Mouse (Mus musculus) heart, embryonic 10.5 days (tissue): ENCODE results near the gene Dbndd1. TPM values are rescaled to one million over a fixed set of nuclear protein-coding genes. Genes with fewer than 3 reads are reported as not detected.

Experiments
- DNase-seq: peaks from one replicate; pipeline ENCODE4 v3.0.0-alpha.2; 2017; ENCODE audit warnings: low spot score
- H3K27ac ChIP-seq: fragments of 300-500 bp; sonication (generic); 2 replicates; pipeline ENCODE4 v1.5.1; 2016; ENCODE audit warnings: mild to moderate bottlenecking
- H3K27me3 ChIP-seq: fragments of 300-500 bp; sonication (generic); 2 replicates; pipeline ENCODE4 v1.6.1; 2016; ENCODE audit warnings: mild to moderate bottlenecking; ENCODE audit not compliant: poor library complexity, insufficient read depth, severe bottlenecking
- H3K36me3 ChIP-seq: fragments of 300-500 bp; sonication (generic); 2 replicates; pipeline ENCODE4 v1.6.1; 2016; ENCODE audit warnings: mild to moderate bottlenecking, moderate library complexity
- H3K4me1 ChIP-seq: fragments of 300-500 bp; sonication (generic); 2 replicates; pipeline ENCODE4 v1.6.1; 2016; ENCODE audit warnings: mild to moderate bottlenecking
- H3K4me3 ChIP-seq: fragments of 300-500 bp; sonication (generic); 2 replicates; pipeline ENCODE4 v1.5.1; 2016; ENCODE audit warnings: mild to moderate bottlenecking, moderate library complexity
- H3K9me3 ChIP-seq: fragments of 300-500 bp; sonication (generic); 2 replicates; pipeline ENCODE4 v1.6.1; 2016; ENCODE audit warnings: mild to moderate bottlenecking, moderate library complexity
- WGBS: fragments of 180-500 bp; shearing (Covaris S2); methylation state at CpG from one replicate; pipeline ENCODE4 v1.1.7; 2016; 5-methylcytosine and 5-hydroxymethylcytosine counted together
- polyA plus RNA-seq: library from polyadenylated mRNA; unstranded; fragments of >200 nt; fragmentation: Nextera tagmentation; extraction: Ambion mirVana; gene quantifications from 2 replicates; pipeline ENCODE4 v1.2.1, GENCODE M21; 2016

Gene Dbndd1
- polyA plus RNA-seq, 1 experiment from 2014 or later, result 4.6 TPM

- Histone ChIP-seq H3K4me1 (peaks cover 25% of the 10 kb centered on the region), H3K27ac (no peak overlapping the region), H3K4me3 (no peak overlapping the region), H3K36me3 (peaks cover 42% of the 10 kb centered on the region), H3K9me3 (no peaks in the 10 kb centered on the region), H3K27me3 (peaks cover 33% of the 10 kb centered on the region)
- WGBS, result 69% methylated on average over 5 of the region's 5 CpGs
- no peak for DNase-seq
These were observed 4.4 kb downstream of the Dbndd1 start for GRCm38 (mm10) chr8:123510819-123511218.

- Histone ChIP-seq H3K9me3 (0 out of 2 replicates have a peak, but pooled peaks cover 4% of the 10 kb centered on the region), H3K4me1 (no peaks in the 10 kb centered on the region), H3K27ac (no peak overlapping the region), H3K4me3 (no peak overlapping the region), H3K36me3 (peaks cover 74% of the 10 kb centered on the region), H3K27me3 (no peaks in the 10 kb centered on the region)
- 87% methylated on average over 5 of the region's 5 CpGs for WGBS
- DNase-seq, result no peak
These were observed 8.1 kb downstream of the Dbndd1 start for GRCm38 (mm10) chr8:123507153-123507552.

- Histone ChIP-seq H3K4me3 (no peak overlapping the region), H3K27me3 (no peaks in the 10 kb centered on the region), H3K9me3 (0 out of 2 replicates have a peak, but pooled peaks cover 4% of the 10 kb centered on the region), H3K36me3 (peaks cover 88% of the 10 kb centered on the region), H3K27ac (no peak overlapping the region), H3K4me1 (no peaks in the 10 kb centered on the region)
- WGBS, result 89% methylated on average over 9 of the region's 9 CpGs
- DNase-seq, result no peak
These were observed 9.6 kb downstream of the Dbndd1 start for GRCm38 (mm10) chr8:123505695-123506094.

GRCm38 (mm10) chr8:123505267-123505666, 10.0 kb downstream of the Dbndd1 start:
- no peak overlapping the region for H3K27ac ChIP-seq
- peaks cover 93% of the 10 kb centered on the region for H3K36me3 ChIP-seq
- no peaks in the 10 kb centered on the region for H3K4me1 ChIP-seq
- WGBS, result 90% methylated on average over 4 of the region's 4 CpGs
- H3K27me3 ChIP-seq, result no peaks in the 10 kb centered on the region
- 0 out of 2 replicates have a peak, but pooled peaks cover 4% of the 10 kb centered on the region for H3K9me3 ChIP-seq
- no peak for DNase-seq
- H3K4me3 ChIP-seq, result no peak overlapping the region

- 93% methylated on average over 9 of the region's 9 CpGs for WGBS
- no peaks in the 10 kb centered on the region for H3K27me3 ChIP-seq
- no peak overlapping the region for H3K4me3 ChIP-seq
- H3K36me3 ChIP-seq, result peaks cover 94% of the 10 kb centered on the region
- no peak for DNase-seq
- H3K9me3 ChIP-seq, result 0 out of 2 replicates have a peak, but pooled peaks cover 4% of the 10 kb centered on the region
- no peaks in the 10 kb centered on the region for H3K4me1 ChIP-seq
- no peak overlapping the region for H3K27ac ChIP-seq
These were observed 10.6 kb downstream of the Dbndd1 start for GRCm38 (mm10) chr8:123504591-123505195.

- H3K4me3 ChIP-seq, result no peak overlapping the region
- no peak overlapping the region for H3K27ac ChIP-seq
- 96% methylated on average over 6 of the region's 6 CpGs for WGBS
- H3K36me3 ChIP-seq, result peaks cover 94% of the 10 kb centered on the region
- no peaks in the 10 kb centered on the region for H3K27me3 ChIP-seq
- 0 out of 2 replicates have a peak, but pooled peaks cover 4% of the 10 kb centered on the region for H3K9me3 ChIP-seq
- no peaks in the 10 kb centered on the region for H3K4me1 ChIP-seq
- no peak for DNase-seq
These were observed 11.3 kb downstream of the Dbndd1 start for GRCm38 (mm10) chr8:123503801-123504467.

GRCm38 (mm10) chr8:123502192-123502591, 13.1 kb downstream of the Dbndd1 start:
- Histone ChIP-seq H3K27ac (no peak overlapping the region), H3K4me1 (no peaks in the 10 kb centered on the region), H3K36me3 (peaks cover 94% of the 10 kb centered on the region), H3K9me3 (0 out of 2 replicates have a peak, but pooled peaks cover 4% of the 10 kb centered on the region), H3K4me3 (no peak overlapping the region), H3K27me3 (no peaks in the 10 kb centered on the region)
- 87% methylated on average over 5 of the region's 5 CpGs for WGBS
- DNase-seq, result no peak

- Histone ChIP-seq H3K9me3 (0 out of 2 replicates have a peak, but pooled peaks cover 4% of the 10 kb centered on the region), H3K36me3 (peaks cover 99% of the 10 kb centered on the region), H3K27me3 (no peaks in the 10 kb centered on the region), H3K4me1 (no peaks in the 10 kb centered on the region), H3K27ac (no peak overlapping the region), H3K4me3 (no peak overlapping the region)
- WGBS, result 96% methylated on average over 11 of the region's 11 CpGs
- DNase-seq, result no peak
These were observed 15.7 kb downstream of the Dbndd1 start for GRCm38 (mm10) chr8:123499556-123499955.

GRCm38 (mm10) chr8:123498963-123499362, 16.3 kb downstream of the Dbndd1 start:
- no peak for DNase-seq
- no peaks in the 10 kb centered on the region for H3K4me1 ChIP-seq
- H3K27me3 ChIP-seq, result no peaks in the 10 kb centered on the region
- peaks cover 99% of the 10 kb centered on the region for H3K36me3 ChIP-seq
- 86% methylated on average over 11 of the region's 11 CpGs for WGBS
- 0 out of 2 replicates have a peak, but pooled peaks cover 4% of the 10 kb centered on the region for H3K9me3 ChIP-seq
- H3K27ac ChIP-seq, result no peak overlapping the region
- no peak overlapping the region for H3K4me3 ChIP-seq

GRCm38 (mm10) chr8:123497699-123498098, 17.6 kb downstream of the Dbndd1 start:
- no peak for DNase-seq
- no peaks in the 10 kb centered on the region for H3K4me1 ChIP-seq
- peaks cover 99% of the 10 kb centered on the region for H3K36me3 ChIP-seq
- no peak overlapping the region for H3K27ac ChIP-seq
- WGBS, result 90% methylated on average over 4 of the region's 4 CpGs
- no peaks in the 10 kb centered on the region for H3K27me3 ChIP-seq
- H3K4me3 ChIP-seq, result no peak overlapping the region
- H3K9me3 ChIP-seq, result no peaks in the 10 kb centered on the region

GRCm38 (mm10) chr8:123492898-123493297, 22.4 kb downstream of the Dbndd1 start:
- Histone ChIP-seq H3K36me3 (peaks cover 98% of the 10 kb centered on the region), H3K4me1 (no peaks in the 10 kb centered on the region), H3K27me3 (no peaks in the 10 kb centered on the region), H3K4me3 (no peak overlapping the region), H3K27ac (no peak overlapping the region), H3K9me3 (no peaks in the 10 kb centered on the region)
- WGBS, result 94% methylated on average over 9 of the region's 9 CpGs
- no peak for DNase-seq

GRCm38 (mm10) chr8:123491280-123492075, 23.8 kb downstream of the Dbndd1 start:
- 92% methylated on average over 15 of the region's 15 CpGs for WGBS
- Histone ChIP-seq H3K9me3 (no peaks in the 10 kb centered on the region), H3K4me1 (no peaks in the 10 kb centered on the region), H3K4me3 (no peak overlapping the region), H3K27me3 (no peaks in the 10 kb centered on the region), H3K27ac (no peak overlapping the region), H3K36me3 (peaks cover 98% of the 10 kb centered on the region)
- no peak for DNase-seq

- peaks cover 73% of the 10 kb centered on the region for H3K36me3 ChIP-seq
- no peaks in the 10 kb centered on the region for H3K27me3 ChIP-seq
- H3K4me3 ChIP-seq, result no peak overlapping the region
- no peak overlapping the region for H3K27ac ChIP-seq
- DNase-seq, result no peak
- H3K4me1 ChIP-seq, result peaks cover 14% of the 10 kb centered on the region
- WGBS, result 84% methylated on average over 7 of the region's 7 CpGs
- H3K9me3 ChIP-seq, result no peaks in the 10 kb centered on the region
These were observed 32.6 kb downstream of the Dbndd1 start for GRCm38 (mm10) chr8:123482627-123483026.
